Mouse (Mus musculus): ENCODE data around the gene Dlec1. TPM values are rescaled to one million over a fixed set of nuclear protein-coding genes. Genes with fewer than 3 reads are reported as not detected.

The Dlec1 gene
- polyA plus RNA-seq, 1 experiment, result 1.8 TPM

DNA sequence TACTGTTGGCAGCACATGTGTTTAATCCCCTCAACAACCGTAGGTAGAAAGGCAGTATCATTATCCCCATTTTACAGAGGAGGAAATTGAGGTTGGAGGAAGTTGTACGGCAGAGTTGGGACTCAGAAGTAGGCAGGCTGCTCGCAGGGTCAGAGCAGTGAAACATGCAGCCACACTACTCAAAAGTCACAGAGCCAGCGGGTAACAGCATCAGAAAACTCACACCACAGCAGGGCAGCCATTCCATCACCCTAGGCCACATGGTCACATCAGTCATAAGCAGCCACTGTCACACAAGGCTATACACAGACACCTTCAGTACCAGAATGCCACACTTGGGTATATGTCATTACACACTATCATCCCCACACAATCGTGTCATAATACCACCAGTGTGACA, 15.0 kb upstream of the Dlec1 start:
- Histone ChIP-seq H3K4me3 (ENCODE audit: insufficient read depth, low read length) (no peak overlapping the region), H3K27ac (ENCODE audit: insufficient read depth, low read length) (no peak overlapping the region), H3K4me1 (ENCODE audit: control insufficient read depth, insufficient read depth, low read length) (peaks cover 2% of the 10 kb centered on the region; the same call in 1 of the 2 replicates)
- TF ChIP-seq CTCF (IDR thresholded peaks at IDR 0.05; ENCODE audit: borderline replicate concordance, insufficient read depth, low read length) (no peak), POLR2A (IDR thresholded peaks at IDR 0.05; ENCODE audit: low read depth, low read length) (no peak)

DNA sequence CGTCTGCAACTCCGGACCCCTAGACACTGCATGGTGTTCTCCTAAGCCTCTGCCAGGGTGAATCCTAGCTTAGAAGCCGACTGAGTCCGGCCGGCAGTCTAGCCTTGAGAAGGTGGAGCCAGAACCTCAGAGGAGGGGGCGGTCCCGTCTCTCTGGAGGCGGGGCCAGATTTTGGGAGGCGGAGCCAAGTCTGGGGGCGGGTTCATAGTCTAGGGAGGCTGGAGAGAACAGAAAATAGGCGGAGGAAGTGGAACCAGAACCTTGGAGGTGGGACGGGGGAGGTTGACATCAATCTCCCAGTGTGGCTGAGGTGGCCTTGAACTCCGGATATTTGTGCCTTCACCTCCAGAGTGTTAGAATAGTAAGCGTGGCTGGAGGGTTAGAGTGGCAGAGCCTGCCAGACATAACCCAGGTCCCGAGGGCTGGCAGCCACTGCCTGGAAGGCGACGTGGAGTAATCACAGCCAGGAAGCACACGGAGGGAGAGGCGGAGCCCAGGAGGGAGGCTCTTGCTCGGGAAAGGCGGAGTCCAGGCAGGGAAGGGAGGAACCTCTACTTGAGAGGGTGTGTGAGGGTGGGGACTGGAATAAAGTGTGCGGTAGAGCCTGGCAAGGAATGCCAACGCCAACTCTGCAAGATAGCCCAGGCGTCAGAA, 14.0 kb upstream of the Dlec1 start:
- Histone ChIP-seq H3K4me3 (ENCODE audit: insufficient read depth, low read length) (peak overlapping the region; percentile 30; the same call in 1 of the 2 replicates), H3K27ac (ENCODE audit: insufficient read depth, low read length) (no peak overlapping the region; the same call in 1 of the 2 replicates), H3K4me1 (ENCODE audit: control insufficient read depth, insufficient read depth, low read length) (peaks cover 2% of the 10 kb centered on the region; the same call in 1 of the 2 replicates)
- TF ChIP-seq POLR2A (IDR thresholded peaks at IDR 0.05; ENCODE audit: low read depth, low read length) (peak; percentile 55; the same call in 1 of the 2 replicates), CTCF (IDR thresholded peaks at IDR 0.05; ENCODE audit: borderline replicate concordance, insufficient read depth, low read length) (no peak)

DNA sequence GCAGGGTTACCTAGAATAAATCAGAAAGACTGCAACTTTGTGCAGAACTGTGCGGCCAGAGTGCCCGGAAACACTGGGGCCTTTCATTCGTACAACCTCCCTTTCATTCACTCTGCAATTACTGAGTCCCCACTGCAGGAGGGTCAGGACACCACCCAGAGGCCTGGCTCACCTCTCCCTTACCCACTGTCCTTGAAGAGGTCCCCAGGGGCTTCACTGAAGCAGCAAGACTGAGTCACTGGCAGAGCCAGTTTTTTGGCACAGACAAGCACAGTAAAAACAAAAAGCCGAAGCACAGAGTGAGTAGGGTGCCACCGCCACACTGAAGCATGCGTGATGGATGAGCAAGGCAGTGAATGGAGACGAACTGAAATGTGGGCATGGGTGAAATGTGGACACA, 12.8 kb upstream of the Dlec1 start:
- H3K4me3 ChIP-seq (ENCODE audit: insufficient read depth, low read length), result no peak overlapping the region
- TF ChIP-seq CTCF (IDR thresholded peaks at IDR 0.05; ENCODE audit: borderline replicate concordance, insufficient read depth, low read length), result no peak
- TF ChIP-seq POLR2A (IDR thresholded peaks at IDR 0.05; ENCODE audit: low read depth, low read length), result no peak
- H3K4me1 ChIP-seq (ENCODE audit: control insufficient read depth, insufficient read depth, low read length), result peaks cover 3% of the 10 kb centered on the region; the same call in 1 of the 2 replicates
- H3K27ac ChIP-seq (ENCODE audit: insufficient read depth, low read length), result no peak overlapping the region

DNA sequence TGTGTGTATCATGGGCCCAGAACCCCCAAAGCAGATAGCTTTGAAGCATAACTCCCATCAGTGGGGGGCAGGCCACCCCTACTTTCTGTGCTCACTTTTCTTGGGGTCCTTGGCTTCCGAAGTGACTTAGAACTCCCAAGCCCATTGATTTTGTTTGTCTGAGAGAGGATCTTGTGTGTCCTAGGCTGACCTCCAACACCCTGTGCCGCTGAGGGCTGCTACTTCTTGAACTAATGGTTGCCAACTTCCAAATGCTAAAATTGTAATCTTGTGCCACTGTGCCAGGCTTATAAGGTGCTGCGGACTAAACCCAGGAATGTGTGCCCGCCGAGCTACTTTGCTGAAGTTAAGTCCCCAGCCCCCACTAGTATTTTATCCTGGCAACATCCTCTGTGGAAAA, 11.8 kb upstream of the Dlec1 start:
- no peak overlapping the region for H3K4me3 ChIP-seq (ENCODE audit: insufficient read depth, low read length)
- H3K27ac ChIP-seq (ENCODE audit: insufficient read depth, low read length), result no peak overlapping the region
- TF ChIP-seq CTCF (IDR thresholded peaks at IDR 0.05; ENCODE audit: borderline replicate concordance, insufficient read depth, low read length) (no peak), POLR2A (IDR thresholded peaks at IDR 0.05; ENCODE audit: low read depth, low read length) (no peak)
- peaks cover 5% of the 10 kb centered on the region; the same call in 1 of the 2 replicates for H3K4me1 ChIP-seq (ENCODE audit: control insufficient read depth, insufficient read depth, low read length)

DNA sequence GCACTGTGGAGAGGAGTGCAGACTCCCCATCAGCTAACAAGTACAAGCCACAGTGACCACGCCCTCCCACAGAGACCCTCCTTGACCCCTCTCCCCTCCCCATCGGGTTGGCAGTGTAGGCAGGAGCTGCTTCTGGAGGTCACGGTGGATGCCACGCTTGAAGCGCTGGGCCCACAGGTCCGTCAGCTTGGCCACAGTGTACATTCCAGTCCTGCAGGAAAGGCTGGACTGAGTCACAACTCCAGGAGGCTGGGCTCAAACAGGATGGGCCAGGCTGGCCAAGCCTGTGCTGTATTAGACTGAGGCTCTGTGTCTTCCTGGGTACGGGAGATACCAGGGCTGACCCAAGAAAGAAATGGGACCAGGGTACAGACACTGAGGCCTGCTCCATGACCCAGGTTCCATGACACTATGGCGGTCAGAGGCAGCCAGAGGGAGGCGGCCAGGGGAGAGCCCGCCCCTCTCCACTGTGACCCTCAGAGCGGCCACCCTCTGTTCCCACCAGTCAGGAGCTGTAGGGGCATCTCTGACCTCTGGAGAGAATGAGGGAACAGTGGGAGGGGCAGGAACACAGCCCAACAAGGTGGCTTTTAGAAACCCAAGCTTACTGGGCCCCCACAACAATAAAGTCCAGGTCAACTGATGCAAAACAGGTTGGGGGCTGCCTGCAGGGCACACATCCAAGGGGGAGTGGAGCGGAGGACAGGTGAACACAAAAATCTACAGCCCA, 10.5 kb upstream of the Dlec1 start:
- Histone ChIP-seq H3K4me3 (ENCODE audit: insufficient read depth, low read length) (peak overlapping the region; percentile 73), H3K27ac (ENCODE audit: insufficient read depth, low read length) (no peak overlapping the region), H3K4me1 (ENCODE audit: control insufficient read depth, insufficient read depth, low read length) (peaks cover 5% of the 10 kb centered on the region; the same call in 1 of the 2 replicates)
- TF ChIP-seq POLR2A (IDR thresholded peaks at IDR 0.05; ENCODE audit: low read depth, low read length) (0 out of 2 replicates have a peak, but pooled peaks have one; percentile 10), CTCF (IDR thresholded peaks at IDR 0.05; ENCODE audit: borderline replicate concordance, insufficient read depth, low read length) (no peak)

DNA sequence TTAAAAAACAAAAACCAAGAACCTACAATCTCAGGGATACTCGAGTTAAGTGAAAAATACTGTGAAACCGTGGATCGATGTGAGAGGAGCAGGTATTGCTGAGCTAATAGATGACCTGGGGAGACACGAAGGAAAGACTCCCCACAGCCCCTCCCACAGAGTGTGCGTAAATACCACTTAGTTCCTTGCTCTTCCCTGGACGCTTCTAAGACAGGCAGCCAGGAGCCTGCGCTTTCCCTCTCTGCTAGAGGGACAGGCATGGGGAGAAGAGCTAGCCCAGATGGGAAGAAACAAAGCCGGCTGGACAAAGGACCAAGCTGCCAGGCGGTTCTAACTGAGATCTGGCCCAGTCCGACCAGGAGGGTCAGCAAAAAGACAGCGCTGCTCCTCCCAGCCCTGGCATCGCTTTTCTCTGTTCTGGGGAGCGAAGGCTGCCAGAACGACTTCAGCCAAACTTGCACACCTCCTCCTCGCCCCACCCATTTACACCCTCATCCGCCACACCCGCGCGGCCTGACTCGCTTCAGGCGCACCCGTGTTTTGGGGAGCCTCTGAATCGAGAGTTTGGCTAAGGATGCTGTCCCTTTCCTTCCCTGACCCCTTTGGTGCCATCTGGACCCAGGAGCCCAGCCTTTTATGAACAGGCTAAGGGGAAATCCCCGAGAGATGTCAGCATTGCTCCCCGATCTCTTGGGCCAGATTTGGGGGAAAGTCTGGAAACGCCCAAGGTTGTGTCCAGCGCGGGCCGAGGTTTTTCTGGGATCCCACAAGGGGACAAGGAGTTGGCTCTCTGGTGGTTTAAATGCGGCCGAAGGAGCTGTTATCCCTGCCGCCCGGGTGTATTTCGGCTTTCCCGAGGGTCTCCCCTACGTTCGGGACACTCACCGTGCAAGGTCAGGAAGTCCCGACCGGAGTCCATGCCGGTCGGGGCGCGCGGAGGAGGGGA, 9.5 kb upstream of the Dlec1 start:
- TF ChIP-seq POLR2A (IDR thresholded peaks at IDR 0.05; ENCODE audit: low read depth, low read length), result peak; percentile 53; the same call in 1 of the 2 replicates
- no peak for TF ChIP-seq CTCF (IDR thresholded peaks at IDR 0.05; ENCODE audit: borderline replicate concordance, insufficient read depth, low read length)
- Histone ChIP-seq H3K4me3 (ENCODE audit: insufficient read depth, low read length) (peak overlapping the region; percentile 73), H3K27ac (ENCODE audit: insufficient read depth, low read length) (peak overlapping the region; percentile 83), H3K4me1 (ENCODE audit: control insufficient read depth, insufficient read depth, low read length) (peaks cover 5% of the 10 kb centered on the region; the same call in 1 of the 2 replicates)

DNA sequence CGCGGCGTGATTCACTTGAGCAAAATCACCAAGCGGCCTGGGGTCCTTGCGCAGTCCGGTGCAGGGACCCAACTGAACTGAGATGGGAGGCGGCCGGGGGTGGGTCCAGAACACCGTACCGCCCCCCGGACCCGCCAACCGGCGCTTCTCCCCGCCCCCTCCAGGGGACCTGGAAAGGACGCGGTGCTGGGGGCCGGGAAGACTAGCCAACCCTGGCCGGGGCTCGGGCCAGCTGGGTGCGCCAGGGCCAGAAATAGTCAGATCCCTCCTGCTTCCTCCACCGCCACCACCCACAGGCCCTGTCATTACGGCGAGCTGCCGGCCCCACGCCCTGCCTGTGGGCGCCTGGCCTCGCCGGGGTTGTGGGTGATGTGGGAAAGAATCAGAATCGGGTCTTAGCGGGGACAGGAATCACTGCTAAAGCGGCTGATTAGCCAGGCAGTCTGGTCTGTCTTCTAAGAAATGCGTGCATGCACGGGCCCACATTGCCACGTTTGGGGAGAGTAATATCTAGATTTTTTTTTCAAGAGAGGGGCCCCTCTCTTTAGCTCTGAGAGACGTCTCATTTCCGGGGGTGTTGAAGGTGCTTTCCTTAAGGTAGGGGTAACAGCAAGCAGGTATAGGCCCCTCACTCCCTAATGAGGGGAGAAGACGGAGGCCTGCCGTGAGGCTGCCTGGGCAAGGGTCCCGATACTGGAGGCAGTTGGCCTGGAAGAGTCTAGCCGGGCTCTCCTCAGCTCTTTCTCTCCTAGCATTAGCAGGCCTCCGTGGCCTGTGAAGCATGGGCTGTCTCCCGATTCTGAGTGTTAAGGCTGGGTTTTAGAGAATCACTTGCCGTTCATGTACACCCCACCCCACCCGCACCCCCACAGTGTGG, 8.6 kb upstream of the Dlec1 start, which contains the start of gene Plcd1:
Gene Plcd1, minus strand, starts transcription at position 84 of the 877 bp plus-strand sequence.
- TF ChIP-seq CTCF (IDR thresholded peaks at IDR 0.05; ENCODE audit: borderline replicate concordance, insufficient read depth, low read length), result no peak
- TF ChIP-seq POLR2A (IDR thresholded peaks at IDR 0.05; ENCODE audit: low read depth, low read length), result peak; percentile 81
- Histone ChIP-seq H3K4me3 (ENCODE audit: insufficient read depth, low read length) (peak within 1 kb of the TSS; percentile 73), H3K4me1 (ENCODE audit: control insufficient read depth, insufficient read depth, low read length) (peaks cover 5% of the 10 kb centered on the region; the same call in 1 of the 2 replicates), H3K27ac (ENCODE audit: insufficient read depth, low read length) (peak within 1 kb of the TSS; percentile 83)

DNA sequence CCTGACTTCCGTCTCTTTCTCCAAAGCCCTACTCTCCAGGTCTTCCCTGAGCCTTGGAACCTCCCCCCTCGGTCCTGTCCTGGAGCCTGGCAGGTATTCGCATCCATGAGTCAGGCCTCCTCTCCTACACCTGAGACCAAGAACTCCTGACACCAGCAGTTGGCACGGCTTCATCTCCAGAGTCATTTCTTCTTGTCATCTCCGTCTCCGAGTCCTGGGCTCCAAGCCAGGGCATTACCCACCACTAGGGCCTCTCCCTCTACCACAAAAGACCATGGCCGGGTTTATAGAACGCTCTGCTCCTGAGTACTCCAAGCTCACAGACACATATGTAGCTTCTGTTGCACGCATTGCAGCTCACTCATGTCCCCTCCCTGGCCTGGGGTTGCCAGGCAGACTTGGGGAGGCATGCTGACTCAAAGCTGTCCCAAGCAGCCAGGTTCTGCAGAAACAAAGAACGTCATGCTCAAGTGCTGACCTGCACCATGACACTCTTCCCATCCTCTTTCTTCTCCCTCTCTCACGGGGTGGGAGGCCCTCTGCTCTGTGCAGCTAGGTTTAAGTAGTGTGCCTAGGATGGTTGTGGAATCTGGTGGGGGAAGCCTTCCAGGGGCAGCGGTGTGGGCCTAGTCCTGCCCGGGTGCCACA, 7.7 kb upstream of the Dlec1 start:
- no peak overlapping the region for H3K4me3 ChIP-seq (ENCODE audit: insufficient read depth, low read length)
- no peak for TF ChIP-seq POLR2A (IDR thresholded peaks at IDR 0.05; ENCODE audit: low read depth, low read length)
- TF ChIP-seq CTCF (IDR thresholded peaks at IDR 0.05; ENCODE audit: borderline replicate concordance, insufficient read depth, low read length), result no peak
- H3K27ac ChIP-seq (ENCODE audit: insufficient read depth, low read length), result no peak overlapping the region
- peaks cover 5% of the 10 kb centered on the region; the same call in 1 of the 2 replicates for H3K4me1 ChIP-seq (ENCODE audit: control insufficient read depth, insufficient read depth, low read length)
